Comparison of ENCODE assay signal across 20 mouse cellular contexts in genomic region chr19:37110494-37110893, GRCm38 (mm10).
DNase-seq lines count a peak whose midpoint lies in the region; ATAC-seq and TF ChIP-seq lines count a peak whose summit lies in the region.
"Had no signal": no experiment of that assay in that cellular context is flagged by ENCODE, and none has a peak within 500 bp of the region (broad histone marks: within the 10 kb centered on the region; RNA-seq: fewer than 3 reads in every experiment).

No protein-coding gene starts in this region.

- H3K79me2 ChIP-seq in MEL (ENCODE audit: control insufficient read depth, insufficient read depth, low read length, poor library complexity) (no peaks in the 10 kb centered on the region), myocyte (ENCODE audit: control insufficient read depth, insufficient read depth) (no peaks in the 10 kb centered on the region)

- H3K9ac ChIP-seq in heart, embryonic 12.5 days = no peak overlapping the region
- H3K9ac ChIP-seq in MEL (ENCODE audit: control insufficient read depth, low read depth, low read length, poor library complexity, severe bottlenecking) = no peak overlapping the region
- H3K9ac ChIP-seq: limb, embryonic 12.5 days; midbrain, embryonic 15.5 days; neural tube, embryonic 12.5 days had no signal

- H3ac ChIP-seq in myocyte (ENCODE audit: control insufficient read depth, insufficient read length) = no peak overlapping the region

- no peak overlapping the region for H3K4me2 ChIP-seq in heart, embryonic 12.5 days
- no peak overlapping the region for H3K4me2 ChIP-seq in myocyte (ENCODE audit: low read depth)
- H3K4me2 ChIP-seq: heart, embryonic 11.5 days; limb, embryonic 12.5 days; midbrain, embryonic 15.5 days; neural tube, embryonic 12.5 days had no signal

- H3K27ac ChIP-seq in heart, embryonic 10.5 days = no peak overlapping the region
- H3K27ac ChIP-seq in heart, embryonic 12.5 days (ENCODE audit: poor library complexity, severe bottlenecking) = no peak overlapping the region
- H3K27ac ChIP-seq in MEL (ENCODE audit: control insufficient read depth, low read depth, low read length) = no peak overlapping the region
- peak overlapping the region; percentile 38 for H3K27ac ChIP-seq in bone marrow macrophage, adult 2 months (ENCODE audit: insufficient read depth, low read depth, low read length)
- H3K27ac ChIP-seq: limb, embryonic 12.5 days; midbrain, embryonic 15.5 days; neural tube, embryonic 12.5 days had no signal

- TF ChIP-seq CTCF in MEL (IDR thresholded peaks at IDR 0.05 in 2 of 3, conservative IDR thresholded peaks at IDR 0.05 in 1 of 3; ENCODE audit: control insufficient read depth in 1 of 3, insufficient read depth in 1 of 3, low read depth in 2 of 3, low read length in 3 of 3, poor library complexity in 1 of 3, severe bottlenecking in 1 of 3) = no peak
- no peak for TF ChIP-seq CTCF in bone marrow macrophage, adult 2 months (IDR thresholded peaks at IDR 0.05; ENCODE audit: low read depth, low read length)

- no peak for TF ChIP-seq EP300 in MEL (IDR thresholded peaks at IDR 0.05; ENCODE audit: low read depth in 1 of 2, low read length in 2 of 2)

- no peak; the same call in 1 of the 2 replicates for ATAC-seq in heart, embryonic 12.5 days (ENCODE audit: insufficient number of reproducible peaks, low FRiP score)
- ATAC-seq: CD4-positive, CD25-positive, alpha-beta regulatory T cell, adult 4 months; midbrain, embryonic 15.5 days; Patski had no signal

- DNase-seq in heart, embryonic 10.5 days (ENCODE audit: low spot score) = peak; percentile 62
- peak; percentile 52 for DNase-seq in MEL (ENCODE audit: low read depth, low spot score)
- DNase-seq in cerebellum, postnatal 25 days = no peak
- DNase-seq in left cerebral cortex, postnatal 25 days (ENCODE audit: low spot score in 2 of 2) = no peak
- no peak for DNase-seq in left cerebral cortex, postnatal 14 days (ENCODE audit: low spot score in 2 of 2)
- DNase-seq: cerebellum, postnatal 36 days; gastrocnemius, postnatal 25 days; heart, postnatal 36 days; kidney, adult 9 months; right cerebral cortex, postnatal 4 days; thymus, postnatal 14 days had no signal

- 29% methylated on average over 1 of the region's 1 CpGs for WGBS in heart, embryonic 10.5 days
- WGBS in heart, embryonic 12.5 days = 40% methylated on average over 1 of the region's 1 CpGs

- intact Hi-C loops in left cerebral cortex, postnatal 25 days (cut with DNase I) = no loop called here
- intact Hi-C loops in left cerebral cortex, postnatal 14 days (cut with DNase I) = no loop called here

- no peak for TF ChIP-seq POLR2A in MEL (IDR thresholded peaks at IDR 0.05; ENCODE audit: control insufficient read depth in 1 of 2, insufficient read depth in 1 of 2, low read depth in 1 of 2, low read length in 2 of 2, poor library complexity in 1 of 2)
- TF ChIP-seq POLR2A in bone marrow macrophage, adult 2 months (IDR thresholded peaks at IDR 0.05; ENCODE audit: borderline replicate concordance, low read depth, low read length) = no peak
- no peak for TF ChIP-seq POLR2A in myocyte (IDR thresholded peaks at IDR 0.05; ENCODE audit: insufficient read length, low read depth)

- H3K9me3 ChIP-seq in heart, embryonic 10.5 days = no peaks in the 10 kb centered on the region
- no peaks in the 10 kb centered on the region for H3K9me3 ChIP-seq in heart, embryonic 12.5 days (replicated peaks)
- H3K9me3 ChIP-seq in MEL (replicated peaks; ENCODE audit: insufficient read depth, low read length) = no peaks in the 10 kb centered on the region
- H3K9me3 ChIP-seq: limb, embryonic 12.5 days; midbrain, embryonic 15.5 days; neural tube, embryonic 12.5 days had no signal

- H3K36me3 ChIP-seq in heart, embryonic 10.5 days = no peaks in the 10 kb centered on the region
- 0 out of 2 replicates have a peak, but pooled peaks cover 4% of the 10 kb centered on the region for H3K36me3 ChIP-seq in heart, embryonic 12.5 days
- H3K36me3 ChIP-seq in MEL (ENCODE audit: control insufficient read depth in 1 of 2, insufficient read depth in 2 of 2, low read length in 2 of 2) (no peaks in the 10 kb centered on the region), myocyte (ENCODE audit: control insufficient read depth, insufficient read depth) (no peaks in the 10 kb centered on the region)
- H3K36me3 ChIP-seq: limb, embryonic 12.5 days; midbrain, embryonic 15.5 days; neural tube, embryonic 12.5 days had no signal

- H3K4me3 ChIP-seq in heart, embryonic 10.5 days = no peak overlapping the region
- H3K4me3 ChIP-seq in heart, embryonic 12.5 days = no peak overlapping the region
- H3K4me3 ChIP-seq in MEL (ENCODE audit: control insufficient read depth in 1 of 2, insufficient read depth in 1 of 2, low read depth in 2 of 2, low read length in 2 of 2) (no peak overlapping the region), myocyte (no peak overlapping the region)
- no peak overlapping the region for H3K4me3 ChIP-seq in bone marrow macrophage, adult 2 months (ENCODE audit: insufficient read depth, low read length)
- H3K4me3 ChIP-seq: limb, embryonic 12.5 days; midbrain, embryonic 15.5 days; neural tube, embryonic 12.5 days had no signal

- TF ChIP-seq RAD21 in MEL (IDR thresholded peaks at IDR 0.05; ENCODE audit: low read depth, low read length) = no peak

- H3K27me3 ChIP-seq in heart, embryonic 10.5 days (ENCODE audit: insufficient read depth, poor library complexity, severe bottlenecking) = no peaks in the 10 kb centered on the region
- no peaks in the 10 kb centered on the region for H3K27me3 ChIP-seq in heart, embryonic 12.5 days (replicated peaks)
- H3K27me3 ChIP-seq in MEL (ENCODE audit: control insufficient read depth in 1 of 2, insufficient read depth in 2 of 2, low read length in 2 of 2) = no peaks in the 10 kb centered on the region
- H3K27me3 ChIP-seq in myocyte (ENCODE audit: control insufficient read depth, insufficient read depth, insufficient read length) = no peaks in the 10 kb centered on the region
- H3K27me3 ChIP-seq: limb, embryonic 12.5 days; midbrain, embryonic 15.5 days; neural tube, embryonic 12.5 days; Patski had no signal

- H3K4me1 ChIP-seq in heart, embryonic 10.5 days = peaks cover 3% of the 10 kb centered on the region
- peaks cover 4% of the 10 kb centered on the region for H3K4me1 ChIP-seq in heart, embryonic 12.5 days (replicated peaks)
- 0 out of 4 replicates have a peak, but pooled peaks cover 0 to 3% of the 10 kb centered on the region in 2 experiments for H3K4me1 ChIP-seq in MEL (ENCODE audit: control insufficient read depth in 1 of 2, insufficient read depth in 2 of 2, low read length in 2 of 2)
- peaks cover 18% of the 10 kb centered on the region for H3K4me1 ChIP-seq in bone marrow macrophage, adult 2 months (ENCODE audit: control insufficient read depth, insufficient read depth, low read length)
- H3K4me1 ChIP-seq: limb, embryonic 12.5 days; midbrain, embryonic 15.5 days; neural tube, embryonic 12.5 days had no signal

TF ChIP-seq in MEL, 35 proteins besides CTCF, POLR2A, EP300 and RAD21:
- peak; percentile 50; the same call in 1 of the 2 replicates for TF ChIP-seq USF1 (IDR thresholded peaks at IDR 0.05; ENCODE audit: low read depth, low read length)
- TF ChIP-seq TAL1 (IDR thresholded peaks at IDR 0.05; ENCODE audit: low read length) = peak; percentile 8; the same call in 1 of the 2 replicates
- no peak for TF ChIP-seq USF2 (IDR thresholded peaks at IDR 0.05; ENCODE audit: borderline replicate concordance in 1 of 2, insufficient read depth in 1 of 2, low read depth in 1 of 2, low read length in 2 of 2)
TF ChIP-seq in MEL: peak in this region for 2.

TF ChIP-seq in myocyte, 11 proteins besides CTCF, POLR2A, EP300 and RAD21:
- TF ChIP-seq MYOG (IDR thresholded peaks at IDR 0.05; ENCODE audit: control insufficient read depth in 1 of 3, insufficient read depth in 1 of 3, insufficient read length in 2 of 3, low read depth in 2 of 3) (peak in 1 of 3 experiments; percentile 49), E2F4 (IDR thresholded peaks at IDR 0.05; ENCODE audit: insufficient read depth) (no peak), TCF12 (IDR thresholded peaks at IDR 0.05; ENCODE audit: insufficient read depth, poor library complexity, severe bottlenecking) (no peak), CEBPB (IDR thresholded peaks at IDR 0.05; ENCODE audit: insufficient read depth, poor library complexity, severe bottlenecking) (no peak), TCF3 (IDR thresholded peaks at IDR 0.05; ENCODE audit: insufficient read length, low read depth) (no peak), SRF (IDR thresholded peaks at IDR 0.05; ENCODE audit: control insufficient read depth, insufficient read length, low read depth) (no peak), REST (IDR thresholded peaks at IDR 0.05; ENCODE audit: insufficient read depth, insufficient read length) (no peak), MAX (IDR thresholded peaks at IDR 0.05; ENCODE audit: low read depth) (no peak), USF1 (IDR thresholded peaks at IDR 0.05; ENCODE audit: low read depth) (peak; percentile 67), MYOD1 (IDR thresholded peaks at IDR 0.05; ENCODE audit: control insufficient read depth in 1 of 3, insufficient read length in 2 of 3, low read depth in 2 of 3) (peak in 1 of 3 experiments; percentile 12), POLR2AphosphoS2 (IDR thresholded peaks at IDR 0.05; ENCODE audit: insufficient read length, low read depth) (no peak)

Comparison
In these comparisons a context has a peak if more than half of its experiments do, and no peak if none do; other contexts are left out.
1. DNase-seq: peak in heart, embryonic 10.5 days (single experiment) and MEL (single experiment); none in cerebellum, postnatal 25 days (0 of 2), left cerebral cortex, postnatal 25 days (0 of 2) and left cerebral cortex, postnatal 14 days (0 of 2).